Mouse (Mus musculus) heart, postnatal 36 days (tissue): ENCODE measurements around the gene Apon. TPM values are rescaled to one million over a fixed set of nuclear protein-coding genes. Genes with fewer than 3 reads are reported as not detected.

Experiments
- total RNA-seq, 2 experiments: library from RNA; stranded (reverse); gene quantifications; 2 replicates each; pipeline ENCODE4 v1.2.3; 2021

Gene Apon
- total RNA-seq, 2 experiments from 2014 or later = 0.19 TPM; not detected in 1

Other genes with a start within 250 kb of the Apon start
- not detected for gene Hsd17b6, start 246.5 kb upstream of the Apon start, total RNA-seq
- gene Prim1, start 238.9 kb upstream of the Apon start, total RNA-seq = 1 to 10 TPM; 1.6 to 2.7 TPM
- 100 to 1,000 TPM; 542 to 584 TPM for gene Naca, start 218.5 kb upstream of the Apon start, total RNA-seq
- gene Ptges3, start 195.1 kb upstream of the Apon start, total RNA-seq = 10 to 100 TPM; 80.7 to 90.5 TPM
- 1,000 to 10,000 TPM; 9,026 to 9,193 TPM for gene Atp5b, start 170.8 kb upstream of the Apon start, total RNA-seq
- gene Baz2a, start 162.5 kb upstream of the Apon start, total RNA-seq = 10 to 100 TPM; 23.8 TPM
- 10 to 100 TPM; 89.2 to 95.3 TPM for gene Rbms2, start 73.8 kb upstream of the Apon start, total RNA-seq
- under 1 TPM; 0.58 to 0.92 TPM for gene Gls2, start 59.6 kb upstream of the Apon start, total RNA-seq
- 10 to 100 TPM; 35.7 to 41.4 TPM for gene Spryd4, start 42.3 kb upstream of the Apon start, total RNA-seq
- not detected for gene Mip, start 28.3 kb upstream of the Apon start, total RNA-seq
- gene Timeless, start 22.0 kb upstream of the Apon start, total RNA-seq = 10 to 100 TPM in 1 of 2 experiments, 1 to 10 TPM in 1; 8.9 to 12.2 TPM
- gene Apof, start 14.6 kb downstream of the Apon start, total RNA-seq = not detected
- gene Stat2, start 16.5 kb downstream of the Apon start, total RNA-seq = 10 to 100 TPM in 1 of 2 experiments, 1 to 10 TPM in 1; 8.4 to 15.4 TPM
- gene Il23a, start 44.7 kb downstream of the Apon start, total RNA-seq = not detected
- gene Pan2, start 49.2 kb downstream of the Apon start, total RNA-seq = 1 to 10 TPM; 7.5 to 7.6 TPM
- gene Cnpy2, start 68.4 kb downstream of the Apon start, total RNA-seq = 10 to 100 TPM; 65.4 to 67.3 TPM
- gene Cs, start 83.6 kb downstream of the Apon start, total RNA-seq = 1,000 to 10,000 TPM; 1,152 to 1,240 TPM
- 100 to 1,000 TPM; 304 to 339 TPM for gene Coq10a, start 114.9 kb downstream of the Apon start, total RNA-seq
- gene Ankrd52, start 123.0 kb downstream of the Apon start, total RNA-seq = 10 to 100 TPM; 41.2 to 43.2 TPM
- not detected for gene Slc39a5, start 147.1 kb downstream of the Apon start, total RNA-seq
- gene Nabp2, start 157.4 kb downstream of the Apon start, total RNA-seq = 10 to 100 TPM; 44.6 to 49.6 TPM
- gene Rnf41, start 157.6 kb downstream of the Apon start, total RNA-seq = 10 to 100 TPM; 16.3 to 18.3 TPM
- gene Smarcc2, start 205.2 kb downstream of the Apon start, total RNA-seq = 10 to 100 TPM; 79.8 to 82.7 TPM
- gene Myl6, start 240.0 kb downstream of the Apon start, total RNA-seq = 100 to 1,000 TPM; 267 to 286 TPM
- 1 to 10 TPM; 2.8 to 3.2 TPM for gene Myl6b, start 244.6 kb downstream of the Apon start, total RNA-seq